Mouse (Mus musculus) cerebellum, adult 2 months (tissue): ENCODE data around the gene Rasgrp1.

ENCODE experiments used
- CTCF ChIP-seq: fragments of 200-500 bp; IDR thresholded peaks from 2 replicates; pipeline ENCODE4 v1.5.1; 2011; ENCODE audit warnings: low read depth, mild to moderate bottlenecking, control low read depth, low read length, moderate library complexity, borderline replicate concordance; ENCODE audit not compliant: insufficient read depth
- POLR2A ChIP-seq: fragments of 200-500 bp; IDR thresholded peaks from 2 replicates; pipeline ENCODE4 v1.6.1; 2011; ENCODE audit warnings: low read length, control low read depth, borderline replicate concordance; ENCODE audit not compliant: insufficient read depth

GRCm38 (mm10) chr2:117357939-117358338 is 15.1 kb upstream of the Rasgrp1 start:
- TF ChIP-seq CTCF (no peak), POLR2A (no peak)
